Mouse (Mus musculus): ENCODE measurements at regions not wholly inside any gene's neighbourhood (a gene's known extent, or its start where the extent isn't known, plus 50 kb on each side); places are given as distances from the start of the nearest gene placed in this dataset.

DNA sequence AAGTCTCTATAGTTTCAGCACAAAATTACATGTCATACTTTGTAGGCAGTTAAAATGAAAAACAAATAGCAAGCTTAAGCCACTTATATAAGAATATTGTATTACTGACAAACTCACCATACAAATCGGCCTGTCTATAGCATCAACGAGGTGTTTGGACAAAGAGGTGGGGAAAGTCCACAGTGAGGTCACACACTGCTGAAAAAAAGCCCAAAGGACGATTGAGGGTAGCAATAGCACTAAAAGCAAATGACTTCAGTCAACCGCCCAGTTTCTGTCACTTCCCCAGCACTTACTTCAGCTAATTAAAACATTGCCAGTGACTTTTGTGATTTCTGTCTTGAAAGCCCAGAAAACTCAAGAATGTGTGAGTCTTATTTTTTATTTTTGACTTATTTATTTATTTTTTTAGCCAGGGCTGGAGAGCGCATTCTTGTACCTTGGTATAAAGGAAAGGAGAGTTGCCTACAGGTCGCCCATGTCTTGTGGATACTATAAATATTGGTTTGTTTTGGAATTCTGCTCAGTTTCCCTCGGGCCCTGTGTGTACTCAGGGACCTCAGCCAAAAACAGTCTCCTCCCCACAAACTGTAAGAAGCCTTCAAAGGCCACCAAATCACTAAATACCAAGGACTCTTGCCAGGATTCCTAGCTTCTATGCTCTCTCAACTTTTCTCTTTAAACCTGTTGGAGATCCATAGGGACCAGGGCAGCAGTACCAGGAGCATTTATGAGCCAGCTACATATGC lies 71.2 kb upstream of the 4933415F23Rik start:
- no peak for TF ChIP-seq CTCF (IDR thresholded peaks at IDR 0.05; ENCODE audit: low read depth, low read length)
- TF ChIP-seq POLR2A (IDR thresholded peaks at IDR 0.05; ENCODE audit: borderline replicate concordance, low read depth, low read length): no peak

Data from bone marrow macrophage, adult 2 months (primary cell).